Mouse (Mus musculus): ENCODE results near the gene Pigq.

The Pigq gene

GRCm38 (mm10) chr17:25957586-25958051 is 12.9 kb upstream of the Pigq start:
- DNase-seq: no peak

- DNase-seq: no peak
These were observed 11.9 kb upstream of the Pigq start for GRCm38 (mm10) chr17:25956631-25957030.

GRCm38 (mm10) chr17:25956201-25956600 is 11.5 kb upstream of the Pigq start:
- DNase-seq: no peak

GRCm38 (mm10) chr17:25955736-25956135 is 11.0 kb upstream of the Pigq start:
- DNase-seq: no peak

GRCm38 (mm10) chr17:25954671-25955070 is 9.9 kb upstream of the Pigq start:
- DNase-seq: no peak

GRCm38 (mm10) chr17:25953161-25953560 is 8.4 kb upstream of the Pigq start:
- DNase-seq: no peak

- DNase-seq: no peak
These were observed 7.3 kb upstream of the Pigq start, which contains the start of gene A930017K11Rik for GRCm38 (mm10) chr17:25951803-25952623. A930017K11Rik (minus strand) TSS chr17:25952565.

- DNase-seq: no peak
These were observed 6.6 kb upstream of the Pigq start for GRCm38 (mm10) chr17:25951225-25951802.

GRCm38 (mm10) chr17:25950706-25951105 is 6.0 kb upstream of the Pigq start:
- no peak for DNase-seq

- no peak for DNase-seq
These were observed 5.2 kb upstream of the Pigq start for GRCm38 (mm10) chr17:25949981-25950380.

- DNase-seq: no peak
These were observed 3.3 kb upstream of the Pigq start for GRCm38 (mm10) chr17:25948051-25948450.

GRCm38 (mm10) chr17:25947576-25947975 is 2.8 kb upstream of the Pigq start:
- no peak for DNase-seq

- DNase-seq: no peak
These were observed 2.2 kb upstream of the Pigq start for GRCm38 (mm10) chr17:25946891-25947290.

- no peak for DNase-seq
These were observed 1.6 kb upstream of the Pigq start for GRCm38 (mm10) chr17:25946349-25946748.

GRCm38 (mm10) chr17:25945517-25946155 is 900 bp upstream of the Pigq start:
- DNase-seq: no peak

- no peak for DNase-seq
These were observed 967 bp downstream of the Pigq start for GRCm38 (mm10) chr17:25943769-25944168.

GRCm38 (mm10) chr17:25943221-25943620 is 1.5 kb downstream of the Pigq start:
- no peak for DNase-seq

GRCm38 (mm10) chr17:25942597-25943151 is 2.1 kb downstream of the Pigq start:
- DNase-seq: no peak

GRCm38 (mm10) chr17:25941511-25942241 is 3.1 kb downstream of the Pigq start:
- DNase-seq: peak; percentile 74

- DNase-seq: no peak
These were observed 10.2 kb downstream of the Pigq start for GRCm38 (mm10) chr17:25934526-25934925.

GRCm38 (mm10) chr17:25925348-25925747 is 19.4 kb downstream of the Pigq start:
- peak; percentile 67 for DNase-seq

GRCm38 (mm10) chr17:25922120-25922519 is 22.6 kb downstream of the Pigq start:
- no peak for DNase-seq

Measured in right cerebral cortex, adult 18-20 months (tissue).